9 mouse cellular contexts compared by ENCODE assay signal in genomic region chr3:134188979-134189946, GRCm38 (mm10). TPM values are rescaled to one million over a fixed set of nuclear protein-coding genes. Genes with fewer than 3 reads are reported as not detected.
DNase-seq lines count a peak whose midpoint lies in the region; ATAC-seq lines count a peak whose summit lies in the region.
"Had no signal": no experiment of that assay in that cellular context is flagged by ENCODE, and none has a peak within 500 bp of the region (broad histone marks: within the 10 kb centered on the region; RNA-seq: fewer than 3 reads in every experiment).

No protein-coding gene starts in this region.

- peak overlapping the region; percentile 66 for H3K4me2 ChIP-seq in heart, embryonic 15.5 days
- peak overlapping the region; percentile 44 for H3K4me2 ChIP-seq in limb, embryonic 15.5 days

- H3K27me3 ChIP-seq in heart, embryonic 15.5 days: no peaks in the 10 kb centered on the region
- H3K27me3 ChIP-seq in limb, embryonic 15.5 days: no peaks in the 10 kb centered on the region
- H3K27me3 ChIP-seq: Patski had no signal

- peak; percentile 5 to 14 for DNase-seq in right cerebral cortex, adult 2 months (ENCODE audit: low spot score in 2 of 2)
- DNase-seq in right cerebral cortex, postnatal 36 days (ENCODE audit: low spot score in 2 of 2): no peak
- no peak for DNase-seq in thymus, postnatal 10 days (ENCODE audit: low spot score in 2 of 2)
- no peak for DNase-seq in adrenal gland, postnatal 36 days
- no peak for DNase-seq in kidney, postnatal 14 days
- DNase-seq: cerebellum, postnatal 36 days had no signal

- H3K9me3 ChIP-seq in heart, embryonic 15.5 days (replicated peaks): no peaks in the 10 kb centered on the region
- no peaks in the 10 kb centered on the region for H3K9me3 ChIP-seq in limb, embryonic 15.5 days

- no peak for ATAC-seq in heart, embryonic 15.5 days (replicated peaks; ENCODE audit: insufficient number of reproducible peaks, insufficient read depth, low FRiP score, low read depth)
- no peak for ATAC-seq in limb, embryonic 15.5 days (ENCODE audit: insufficient number of reproducible peaks, low FRiP score, low TSS enrichment, low read depth)
- ATAC-seq: Patski had no signal

- H3K36me3 ChIP-seq in heart, embryonic 15.5 days: no peaks in the 10 kb centered on the region
- no peaks in the 10 kb centered on the region for H3K36me3 ChIP-seq in limb, embryonic 15.5 days

- no peaks in the 10 kb centered on the region for H3K4me1 ChIP-seq in heart, embryonic 15.5 days (replicated peaks)
- peaks cover 3% of the 10 kb centered on the region; the same call in 1 of the 2 replicates for H3K4me1 ChIP-seq in limb, embryonic 15.5 days

- H3K27ac ChIP-seq in heart, embryonic 15.5 days: peak overlapping the region; percentile 53
- H3K27ac ChIP-seq in limb, embryonic 15.5 days: no peak overlapping the region

- H3K9ac ChIP-seq in heart, embryonic 15.5 days: peak overlapping the region; percentile 30; the same call in 1 of the 2 replicates
- no peak overlapping the region for H3K9ac ChIP-seq in limb, embryonic 15.5 days

- peak overlapping the region; percentile 44 for H3K4me3 ChIP-seq in heart, embryonic 15.5 days
- peak overlapping the region; percentile 25 for H3K4me3 ChIP-seq in limb, embryonic 15.5 days

- WGBS in heart, embryonic 15.5 days: 32% methylated on average over 12 of the region's 12 CpGs
- 53% methylated on average over 12 of the region's 12 CpGs for WGBS in limb, embryonic 15.5 days

RNA-seq across cellular contexts. Expression of gene Cxxc4, which starts 47.0 kb away (rescaled TPM):
- 2.6 and 3.8 TPM in 2 replicates for polyA plus RNA-seq in heart, embryonic 15.5 days (2015; fragmentation: Nextera tagmentation; extraction: Ambion mirVana)
- polyA plus RNA-seq in limb, embryonic 15.5 days (2015; fragmentation: Nextera tagmentation; extraction: Ambion mirVana): 3.0 and 3.8 TPM in 2 replicates
- total RNA-seq in adrenal gland, postnatal 36 days (2021): 1 to 10 TPM; 4.4 to 4.7 TPM

Comparison
In these comparisons a context has a peak if more than half of its experiments do, and no peak if none do; other contexts are left out.
1. DNase-seq: peak in right cerebral cortex, adult 2 months (2 of 2); none in right cerebral cortex, postnatal 36 days (0 of 2), thymus, postnatal 10 days (0 of 2), adrenal gland, postnatal 36 days (0 of 2) and kidney, postnatal 14 days (single experiment).